Mouse (Mus musculus): ENCODE results near the gene Rbfox2. TPM values are rescaled to one million over a fixed set of nuclear protein-coding genes. Genes with fewer than 3 reads are reported as not detected.

The Rbfox2 gene
- total RNA-seq, 2 experiments from 2014 or later: 54.4 to 64.7 TPM

Other genes with a start within 250 kb of the Rbfox2 start
- not detected for gene Apol7a, start 92.1 kb upstream of the Rbfox2 start, total RNA-seq (2021)
- gene Apol9a, start 104.1 kb upstream of the Rbfox2 start, total RNA-seq (2021): 1 to 10 TPM; 1.7 to 2.0 TPM
- not detected for gene Apol7b, start 140.5 kb upstream of the Rbfox2 start, total RNA-seq (2021)
- gene Apol10a, start 170.0 kb upstream of the Rbfox2 start, total RNA-seq (2021): under 1 TPM in 1 of 2 experiments, not detected in 1; 0.10 TPM
- not detected for gene Apol11a, start 201.3 kb upstream of the Rbfox2 start, total RNA-seq (2021)
- not detected for gene Apol7c, start 226.3 kb upstream of the Rbfox2 start, total RNA-seq (2021)

Measured in adrenal gland, postnatal 36 days (tissue).